Mouse (Mus musculus): ENCODE results near the gene Mgea5.

Mgea5 gene

DNA sequence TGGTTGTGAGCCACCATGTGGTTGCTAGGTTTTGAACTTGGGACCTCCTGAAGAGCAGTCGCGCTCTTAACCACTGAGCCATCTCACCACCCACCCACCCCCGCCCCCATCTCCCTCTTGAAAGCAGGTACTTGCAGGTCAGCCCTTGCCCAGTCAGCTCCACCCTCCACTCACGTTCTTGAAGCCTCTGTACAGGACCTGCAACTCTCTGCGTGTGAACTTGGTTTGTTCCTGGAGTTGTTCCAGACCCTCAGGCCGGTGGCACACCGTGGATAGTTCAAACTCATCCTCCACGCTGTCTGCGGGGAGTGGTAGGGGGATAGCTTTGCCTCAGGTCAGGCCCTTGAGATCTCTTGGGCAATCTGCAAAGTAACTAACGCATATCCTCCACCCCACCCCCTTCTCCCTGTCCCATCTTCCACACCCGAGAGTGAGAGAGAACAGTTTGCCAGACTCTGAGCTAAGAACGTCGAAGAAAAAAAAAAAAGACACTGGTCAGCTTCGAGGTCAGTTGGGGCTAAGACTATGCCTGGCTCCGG is 11.8 kb upstream of the Mgea5 start:
- no peak for DNase-seq (ENCODE audit: low spot score)

DNA sequence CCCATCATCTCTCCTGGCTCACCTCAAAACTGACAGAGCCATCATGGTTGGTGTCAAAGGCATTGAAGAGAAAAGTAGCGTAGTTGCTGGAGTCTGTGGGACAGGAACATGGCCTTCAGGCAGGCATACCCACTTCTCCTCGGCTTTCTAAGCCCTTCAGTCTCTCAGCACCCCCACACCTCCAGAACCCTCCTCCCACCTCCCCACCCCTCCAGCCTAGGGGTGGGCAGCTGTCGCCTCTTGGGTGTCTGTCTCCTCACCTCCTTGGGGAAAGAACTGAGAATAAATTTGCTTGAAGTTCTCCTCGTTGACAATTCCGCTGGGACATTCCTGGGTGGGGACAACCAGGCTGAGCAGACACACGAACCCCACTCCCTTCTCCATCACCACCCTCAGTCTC is 11.1 kb upstream of the Mgea5 start:
- no peak for DNase-seq (ENCODE audit: low spot score)

DNA sequence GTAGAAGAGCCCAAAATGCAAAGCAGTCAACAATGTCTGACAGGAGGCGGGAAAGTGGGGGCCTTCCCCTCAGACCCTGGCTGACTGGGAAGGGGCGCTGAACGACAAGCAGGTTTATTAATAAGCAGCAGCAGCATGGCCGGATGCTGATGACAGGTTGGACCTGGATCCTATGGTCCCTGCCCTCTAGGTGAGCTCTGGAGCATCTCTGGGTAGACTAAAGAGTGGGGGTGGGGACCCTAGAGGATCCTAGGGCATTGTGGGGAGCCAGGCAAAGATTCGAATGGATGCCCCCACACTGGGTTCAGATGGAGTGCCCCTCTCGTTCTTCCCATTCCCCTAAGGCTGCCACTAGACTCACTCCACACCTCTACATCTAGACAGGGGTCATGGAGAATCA is 8.8 kb upstream of the Mgea5 start:
- no peak for DNase-seq (ENCODE audit: low spot score)

DNA sequence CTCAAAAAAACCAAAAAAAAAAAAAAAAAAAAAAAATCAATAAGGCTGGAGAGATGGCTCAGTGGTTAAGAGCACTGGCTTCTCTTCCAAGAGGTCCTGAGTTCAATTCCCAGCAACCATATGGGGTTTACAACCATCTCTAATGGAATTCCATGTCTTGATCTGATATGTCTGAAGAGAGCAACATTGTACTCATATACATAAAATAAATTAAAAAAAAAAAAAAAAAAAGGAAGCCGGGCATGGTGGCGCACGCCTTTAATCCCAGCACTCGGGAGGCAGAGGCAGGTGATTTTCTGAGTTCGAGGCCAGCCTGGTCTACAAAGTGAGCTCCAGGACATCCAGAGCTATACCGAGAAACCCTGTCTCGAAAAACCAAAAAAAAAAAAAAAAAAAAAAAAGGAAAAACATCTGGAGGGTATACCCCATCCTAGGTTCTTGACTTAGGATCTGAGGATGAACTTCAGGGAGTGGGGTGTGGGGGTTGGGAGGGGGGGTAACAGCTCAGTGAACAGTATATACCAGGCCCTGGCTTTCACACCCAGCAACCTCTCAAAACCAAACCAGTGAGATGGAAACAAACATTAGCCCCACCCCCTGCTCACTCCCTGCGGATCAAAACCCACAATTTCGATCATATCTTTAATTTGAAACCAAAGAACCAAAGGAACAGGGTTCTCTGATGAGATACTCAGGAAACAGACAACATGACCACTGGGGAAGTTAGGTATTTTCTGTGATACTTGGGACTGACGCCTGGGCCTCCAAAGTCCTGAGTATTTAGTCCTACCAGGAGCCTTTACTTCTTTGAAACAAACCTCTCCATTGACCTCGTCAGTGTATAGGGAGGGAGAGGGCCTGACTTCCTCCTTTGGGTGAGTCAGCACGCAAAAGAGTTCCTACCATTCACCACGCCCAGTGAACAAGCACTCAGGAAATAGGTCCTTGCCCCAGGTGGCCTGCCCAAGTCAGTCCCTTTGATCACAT is 6.5 kb upstream of the Mgea5 start:
- no peak for DNase-seq (ENCODE audit: low spot score)

DNA sequence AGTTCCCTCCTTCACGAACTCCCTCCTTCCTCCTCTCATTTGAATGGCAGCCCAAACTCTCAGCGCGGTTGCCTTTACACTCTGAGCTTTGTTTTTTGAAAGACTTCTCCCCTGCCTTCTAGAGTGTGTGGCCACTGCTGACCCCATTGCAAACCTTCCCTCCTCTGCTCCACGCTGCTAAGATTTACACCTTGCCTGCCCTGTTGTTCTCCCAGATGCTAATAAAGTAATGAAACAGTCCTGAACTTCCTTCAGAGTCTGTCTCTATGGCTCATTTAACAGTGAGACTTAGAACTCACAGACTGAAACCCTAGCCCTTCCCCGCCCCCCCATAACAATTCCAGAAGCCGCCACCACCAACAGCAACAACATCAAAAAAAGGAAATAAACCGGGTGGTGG is 5.7 kb upstream of the Mgea5 start:
- DNase-seq (ENCODE audit: low spot score): no peak

DNA sequence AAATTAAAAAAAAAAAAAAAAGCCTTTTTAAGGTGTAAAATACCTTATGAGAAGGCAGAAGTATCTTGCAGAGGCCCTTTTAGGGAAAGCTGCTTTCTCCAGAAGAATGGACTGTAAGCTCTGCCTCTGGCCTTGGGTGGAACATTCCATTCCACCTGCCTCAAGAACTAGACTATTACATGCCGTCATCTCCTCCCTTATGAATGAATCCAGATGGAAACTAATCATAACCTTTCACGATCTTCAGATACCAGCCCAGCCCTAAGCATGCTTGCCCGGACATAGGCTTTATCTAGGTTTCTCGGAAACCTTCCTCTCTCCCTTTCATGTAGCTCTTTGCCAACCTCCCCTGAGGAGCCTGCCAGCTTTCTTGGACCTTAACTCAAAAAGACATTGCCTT is 4.7 kb upstream of the Mgea5 start:
- DNase-seq (ENCODE audit: low spot score): no peak

DNA sequence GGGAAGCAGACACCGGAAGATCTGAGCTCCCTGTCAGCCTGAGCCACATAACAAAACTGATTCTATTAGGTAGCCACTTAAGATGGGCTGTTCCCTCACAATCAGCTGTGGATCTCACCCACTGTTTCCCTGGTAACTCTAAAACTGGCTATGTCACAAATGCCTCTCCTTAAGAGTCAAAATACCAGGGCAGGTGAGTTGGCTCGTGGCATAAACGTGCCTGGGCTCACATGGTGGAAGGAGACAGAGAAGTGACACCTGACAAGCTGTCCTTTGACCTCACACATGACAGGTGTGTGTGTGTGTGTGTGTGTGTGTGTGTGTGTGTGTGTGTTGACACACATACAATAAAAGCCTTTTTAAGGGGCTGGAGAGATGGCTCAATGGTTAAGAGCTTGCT is 3.8 kb upstream of the Mgea5 start:
- DNase-seq (ENCODE audit: low spot score): no peak

DNA sequence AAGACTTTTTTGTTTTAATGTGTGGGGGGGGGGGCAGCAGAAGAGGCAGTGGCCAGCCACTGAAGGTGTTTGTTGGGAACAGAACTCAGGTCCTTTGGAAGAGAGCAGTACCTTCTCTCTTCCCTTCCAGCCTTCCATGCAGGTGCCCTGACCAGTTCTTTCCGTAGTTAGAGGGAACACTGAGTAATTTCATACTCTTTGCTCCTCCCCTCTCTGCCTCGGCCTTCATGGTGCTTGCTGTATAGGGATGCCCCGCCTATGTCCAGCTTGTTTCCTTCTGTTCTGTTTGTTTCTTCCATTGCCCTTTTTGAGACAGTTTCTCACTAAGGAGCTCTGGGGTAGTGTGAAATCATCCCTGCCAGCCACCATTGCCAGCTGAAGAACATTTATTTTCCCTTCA is 1.8 kb upstream of the Mgea5 start:
- no peak for DNase-seq (ENCODE audit: low spot score)

DNA sequence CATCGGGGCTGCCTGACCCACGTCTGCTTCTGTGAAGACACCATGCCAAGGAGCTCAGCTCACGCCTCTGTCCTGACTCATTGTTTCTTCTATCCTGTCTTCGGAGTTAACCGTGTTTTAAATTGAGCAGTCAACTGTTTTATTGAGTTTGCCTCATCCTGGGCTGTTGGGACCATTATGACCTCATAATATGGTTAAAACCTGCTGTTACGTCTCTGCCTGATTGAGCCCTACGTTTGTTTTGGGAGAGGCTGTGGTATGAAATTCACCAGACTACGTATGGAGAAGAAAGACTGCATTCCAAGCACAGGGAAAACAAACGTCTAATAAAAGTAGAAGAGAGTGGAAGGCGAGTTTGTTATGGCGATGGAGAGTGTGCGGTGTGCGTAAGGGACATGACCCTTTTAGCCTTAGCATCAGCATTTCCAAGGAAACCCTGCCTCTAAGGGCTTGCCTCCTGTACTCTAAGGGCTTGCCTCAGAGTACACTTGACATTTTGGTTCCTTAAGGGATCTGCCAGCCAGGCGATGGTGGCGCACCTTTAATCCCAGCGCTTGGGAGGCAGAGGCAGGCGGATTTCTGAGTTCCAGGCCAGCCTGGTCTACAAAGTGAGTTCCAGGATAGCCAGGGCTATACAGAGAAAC is 418 bp upstream of the Mgea5 start:
- DNase-seq (ENCODE audit: low spot score): no peak

DNA sequence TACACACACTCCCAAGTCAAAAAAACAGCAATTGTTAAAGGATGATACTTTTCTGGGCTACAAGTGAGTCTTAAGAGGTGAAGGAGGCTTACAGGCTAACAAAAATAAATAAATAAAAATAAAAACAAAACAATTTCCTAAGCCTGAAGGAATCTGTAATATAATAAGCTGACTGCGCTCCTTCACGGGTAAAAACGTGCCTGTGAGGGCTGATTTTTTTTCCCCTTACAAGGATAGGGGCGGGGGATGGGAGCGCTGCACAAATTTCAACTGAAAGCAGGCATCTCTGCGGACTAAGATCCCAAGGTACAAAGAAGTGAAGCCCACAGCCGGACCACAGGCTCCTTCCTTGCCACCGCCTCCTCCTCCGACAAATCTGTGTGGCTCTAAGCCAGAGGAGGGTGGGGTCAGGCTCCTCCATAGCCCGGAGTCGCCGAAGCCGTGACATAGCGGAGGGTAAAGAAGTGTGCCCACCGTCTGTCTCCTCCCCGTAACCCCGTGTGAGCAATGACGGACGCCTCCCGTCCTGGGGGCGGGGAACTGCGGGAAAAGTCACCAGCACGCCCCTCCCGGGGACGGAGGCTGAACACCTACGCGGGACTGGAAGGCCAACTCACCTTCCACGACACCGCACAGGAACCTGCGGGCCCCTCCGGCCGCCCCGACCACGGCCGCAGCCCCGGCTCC is 1.2 kb downstream of the Mgea5 start:
- peak; percentile 86 for DNase-seq (ENCODE audit: low spot score)

DNA sequence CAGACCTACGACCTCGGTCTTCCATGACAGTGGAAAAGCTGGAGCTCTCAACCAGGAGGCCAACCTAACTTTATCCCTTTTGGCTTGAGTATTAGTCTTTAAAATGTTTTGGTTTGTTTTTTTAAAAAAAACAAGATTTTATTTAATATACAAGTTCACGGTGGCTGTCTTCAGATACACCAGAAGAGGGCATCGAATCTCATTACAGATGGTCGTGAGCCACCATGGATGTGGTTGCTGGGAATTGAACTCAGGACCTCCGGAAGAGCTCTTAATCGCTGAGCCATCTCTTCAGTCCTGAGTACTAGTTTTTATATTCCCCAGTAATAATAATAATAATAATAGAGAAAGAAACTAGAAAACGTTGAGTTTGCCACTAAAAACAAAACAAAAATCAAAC is 2.0 kb downstream of the Mgea5 start:
- no peak for DNase-seq (ENCODE audit: low spot score)

DNA sequence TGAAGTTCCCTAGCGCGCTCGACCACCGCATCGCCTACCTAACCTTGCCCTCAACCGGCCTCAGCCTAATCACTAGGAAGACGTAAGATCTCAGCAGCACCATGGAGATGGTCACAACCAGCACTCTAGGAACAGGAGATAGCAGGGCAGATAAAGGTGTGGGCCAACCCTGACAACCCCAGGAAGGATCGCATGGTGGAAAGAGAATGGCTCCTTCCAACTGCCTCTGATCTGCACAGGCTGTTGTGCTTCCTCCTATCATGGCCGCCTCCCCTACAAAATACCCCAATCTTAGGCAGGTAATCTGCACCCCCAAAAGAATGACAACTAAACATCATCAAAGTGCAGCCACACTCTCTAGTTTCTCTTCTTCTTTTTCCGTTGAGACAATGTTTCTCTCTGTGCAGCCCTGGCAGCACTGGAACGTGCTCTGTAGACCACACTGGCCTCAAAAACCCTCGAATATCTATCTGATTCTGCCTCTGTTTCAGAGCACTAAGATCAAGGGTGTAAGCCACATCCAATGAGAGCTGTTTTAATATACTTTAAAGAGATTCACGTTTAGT is 3.2 kb downstream of the Mgea5 start:
- no peak for DNase-seq (ENCODE audit: low spot score)

DNA sequence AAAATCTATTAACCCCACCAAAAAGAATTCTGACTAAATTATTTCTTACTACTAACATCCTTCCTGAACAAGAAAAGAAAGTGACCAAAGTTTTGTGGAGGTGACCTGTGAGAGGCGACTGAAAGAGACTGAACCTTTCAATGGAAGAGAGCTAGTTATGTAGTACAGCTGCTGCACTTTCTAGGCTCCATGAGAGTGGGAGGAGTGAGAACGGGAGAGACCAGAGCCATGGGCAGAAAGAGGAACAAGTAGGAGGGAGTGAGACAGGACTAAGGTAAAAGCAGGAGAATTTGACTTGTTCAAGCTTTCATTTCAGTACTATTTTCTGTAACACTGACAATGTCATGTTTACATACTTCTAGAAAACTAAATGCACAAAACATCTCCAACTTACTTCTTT is 8.2 kb downstream of the Mgea5 start:
- DNase-seq (ENCODE audit: low spot score): no peak

DNA sequence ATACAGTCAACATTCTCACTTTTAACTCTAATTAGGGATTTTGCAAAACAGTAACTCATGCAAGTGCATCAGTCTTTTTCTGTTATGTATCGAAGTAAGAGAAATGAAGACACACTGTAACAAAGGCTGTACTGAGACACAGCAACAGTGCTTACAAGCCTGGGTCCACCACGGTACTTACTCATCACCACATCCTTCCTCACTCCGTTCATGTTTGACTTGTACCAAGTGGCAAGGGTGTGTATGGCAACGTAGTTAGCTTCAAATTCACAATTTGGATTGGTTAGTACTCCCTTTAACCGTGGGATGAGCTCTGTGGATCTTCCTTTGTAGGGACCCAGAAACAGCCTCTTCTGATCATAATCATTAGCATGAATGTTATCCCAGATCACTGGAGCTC is 12.1 kb downstream of the Mgea5 start:
- DNase-seq (ENCODE audit: low spot score): no peak

DNA sequence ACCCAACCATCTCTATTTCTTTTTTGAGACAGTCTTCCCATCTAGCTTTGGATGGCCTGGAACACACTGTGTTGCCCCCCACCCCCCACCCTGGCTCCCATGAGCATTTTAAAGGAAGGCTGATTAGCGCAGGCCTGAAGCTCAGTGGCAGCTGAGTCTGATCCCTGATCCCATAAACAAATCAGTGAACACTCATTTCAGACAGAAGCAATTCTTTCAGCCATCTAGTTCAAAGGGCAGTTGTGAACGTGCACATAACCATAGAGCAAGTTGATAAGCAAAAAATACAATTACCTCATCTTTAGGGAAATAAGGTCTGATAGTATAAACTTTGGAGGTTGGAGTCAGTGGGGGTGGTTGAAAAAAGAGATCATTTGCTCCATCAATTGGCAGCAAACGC is 22.8 kb downstream of the Mgea5 start:
- DNase-seq (ENCODE audit: low spot score): no peak

DNA sequence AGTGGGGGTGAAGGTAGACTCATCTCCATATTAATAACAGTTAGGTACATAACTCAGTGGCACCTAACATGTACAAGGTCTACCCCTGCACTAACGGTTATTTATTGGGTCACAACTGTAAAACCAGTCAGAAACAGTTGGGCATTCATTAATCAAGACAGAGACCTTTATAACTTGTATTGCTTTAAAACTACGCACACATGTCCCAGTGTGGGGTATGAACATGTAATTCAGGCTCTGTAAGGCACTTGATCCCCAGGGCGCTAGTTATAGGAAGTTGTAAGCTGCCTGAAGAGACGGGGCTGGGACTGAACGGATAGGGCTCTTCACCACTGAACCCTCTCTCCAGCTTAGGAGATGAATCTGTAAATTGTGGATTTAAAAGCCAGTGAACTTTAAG is 25.0 kb downstream of the Mgea5 start:
- DNase-seq (ENCODE audit: low spot score): no peak

DNA sequence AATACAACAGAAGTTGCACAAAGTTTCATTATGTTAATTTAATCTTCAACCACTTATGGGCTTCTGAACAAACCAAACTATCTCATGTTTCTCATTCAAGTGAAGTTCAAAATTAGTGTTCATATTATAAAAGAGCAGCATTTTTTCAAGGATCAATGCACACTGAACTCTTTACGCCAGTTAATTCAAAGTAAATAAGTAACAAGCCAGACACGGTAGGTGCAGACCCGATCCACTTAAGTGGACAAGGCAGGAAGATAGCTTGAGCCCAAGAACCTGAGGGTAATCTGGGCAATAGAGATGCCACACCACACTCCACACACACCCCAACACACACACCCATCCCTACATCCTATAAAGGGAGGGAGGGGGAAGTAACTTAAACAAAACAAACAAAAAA is 30.1 kb downstream of the Mgea5 start:
- no peak for DNase-seq (ENCODE audit: low spot score)

DNA sequence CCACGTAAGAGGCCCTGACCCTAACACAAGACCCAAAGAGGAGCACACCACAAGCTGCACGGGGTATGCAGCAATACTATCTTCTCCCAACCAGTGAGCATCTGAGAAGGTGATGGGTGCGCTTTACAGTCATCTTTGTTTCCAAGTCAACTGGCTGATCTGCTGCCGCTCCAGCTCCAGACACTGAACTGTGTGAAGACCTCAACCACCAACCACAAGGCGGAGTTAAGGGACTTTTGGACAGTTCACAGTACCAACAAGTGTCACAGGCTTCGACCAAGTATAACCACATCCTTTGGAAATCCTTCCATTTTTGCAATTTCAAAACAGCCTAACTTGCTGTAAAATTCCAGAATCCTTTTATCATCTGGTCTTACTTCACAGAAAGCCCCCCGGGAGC is 31.8 kb downstream of the Mgea5 start:
- DNase-seq (ENCODE audit: low spot score): no peak

DNA sequence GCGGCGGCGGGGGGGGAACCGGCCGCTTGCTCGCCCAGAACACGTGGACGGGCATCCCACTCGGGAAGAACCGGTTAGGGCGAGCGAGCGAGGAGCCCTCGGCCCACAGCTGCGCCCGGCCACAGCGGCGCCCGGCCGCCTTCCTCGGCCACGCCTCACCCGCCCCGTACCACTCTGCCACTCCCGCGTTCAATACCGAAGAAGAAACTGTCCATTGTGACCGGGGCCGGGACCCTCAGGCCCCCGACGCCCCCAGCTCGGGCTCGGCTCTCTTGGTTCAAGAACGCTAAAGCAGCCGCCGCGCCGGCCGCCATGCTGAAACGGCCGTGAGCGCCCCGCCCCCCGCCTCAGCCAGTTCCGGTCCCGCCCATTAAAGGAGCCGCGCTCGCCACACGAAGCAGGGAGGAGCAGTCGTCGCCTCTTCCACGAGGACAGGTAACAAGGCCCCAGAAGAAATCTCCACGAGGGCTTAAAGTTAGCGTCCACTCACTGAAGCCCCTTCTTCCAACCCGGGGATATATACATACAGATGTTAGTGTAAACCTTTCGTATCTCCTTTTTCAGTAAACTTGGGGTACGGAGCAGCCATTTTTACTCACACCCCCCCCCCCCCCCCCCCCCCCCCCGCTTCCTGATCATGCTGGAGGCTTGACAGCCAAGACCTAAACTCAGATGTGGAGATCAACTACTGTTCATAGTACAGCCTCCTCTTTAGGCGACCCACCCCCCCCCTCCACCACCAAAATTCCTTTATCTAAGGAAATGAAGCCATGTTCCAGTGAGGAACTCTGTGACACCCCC is 34.2 kb downstream of the Mgea5 start, which contains the start of gene Npm3:
Gene Npm3 (minus strand): TSS at position 349 of the 801 bp plus-strand sequence.
- DNase-seq (ENCODE audit: low spot score): peak; percentile 94

DNA sequence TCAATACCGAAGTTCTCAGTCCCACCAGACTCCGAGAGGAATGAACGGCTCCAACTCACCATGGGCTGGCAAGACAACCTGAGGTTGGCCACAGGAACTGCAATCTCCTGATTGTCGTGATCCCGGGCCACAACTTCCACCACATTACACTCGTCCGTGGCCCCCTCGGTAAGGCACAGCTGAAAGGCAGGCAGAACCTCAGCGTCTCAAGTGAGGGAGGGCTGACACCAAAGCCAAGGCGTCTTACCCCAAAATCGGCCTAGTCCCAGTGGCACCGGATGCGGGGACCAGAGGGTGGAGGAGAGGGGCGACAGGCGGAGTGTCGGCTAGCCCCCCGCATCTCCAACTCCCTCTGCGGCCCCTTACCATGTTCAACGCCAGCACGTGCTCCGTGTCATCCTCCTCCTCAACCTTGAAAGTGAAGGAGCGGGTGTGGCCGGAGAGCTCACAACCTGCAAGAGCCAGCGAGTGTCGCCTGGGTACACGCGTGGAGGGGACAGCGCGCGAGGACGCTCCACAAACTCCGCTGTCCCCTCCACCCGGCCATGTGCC is 34.9 kb downstream of the Mgea5 start:
- no peak for DNase-seq (ENCODE audit: low spot score)

DNA sequence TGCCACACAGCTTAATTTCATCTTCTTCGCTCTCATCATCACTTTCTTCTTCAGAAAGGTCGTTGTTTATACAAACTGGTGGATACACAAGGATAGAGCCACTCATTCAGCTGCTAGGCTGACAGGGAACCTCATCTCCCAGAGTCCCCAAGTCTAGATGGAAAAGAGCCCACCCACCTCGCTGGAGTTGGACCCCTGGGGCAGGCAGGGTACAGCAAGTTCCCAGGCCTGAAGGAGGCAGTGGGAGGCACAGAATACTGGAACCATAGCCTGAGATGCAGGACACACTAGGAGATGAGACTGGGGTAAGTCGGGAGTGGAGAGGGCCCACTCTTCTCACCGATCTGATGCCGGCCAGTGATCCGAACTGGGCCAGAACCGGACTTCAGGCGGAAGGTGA is 35.4 kb downstream of the Mgea5 start:
- DNase-seq (ENCODE audit: low spot score): no peak
